Mouse (Mus musculus): ENCODE results near the gene Hivep3. TPM values are rescaled to one million over a fixed set of nuclear protein-coding genes. Genes with fewer than 3 reads are reported as not detected.
A peak's percentile ranks its signal among the peaks of the same experiment; 100 is the strongest.

Gene Hivep3
- total and polyA plus RNA-seq, 3 experiments, result 5.1 to 8.2 (median 6.0) TPM

GRCm38 (mm10) chr4:120152648-120153047 lies 419.1 kb downstream of the Hivep3 start:
- WGBS, result 69% methylated on average over 4 of the region's 4 CpGs
- H3K27ac ChIP-seq, result no peak overlapping the region
- TF ChIP-seq CTCF (IDR thresholded peaks at IDR 0.05) (peak; percentile 20; the same call in 1 of the 2 replicates), POLR2A (IDR thresholded peaks at IDR 0.05; ENCODE audit: insufficient read depth, low read depth, low read length) (no peak)

GRCm38 (mm10) chr4:120153736-120154135 lies 420.2 kb downstream of the Hivep3 start:
- H3K4me3 ChIP-seq, result no peak overlapping the region
- H3K4me1 ChIP-seq (ENCODE audit: control insufficient read depth, insufficient read depth, low read length), result peaks cover 5% of the 10 kb centered on the region
- H3K9ac ChIP-seq (ENCODE audit: low read depth, low read length), result no peak overlapping the region
- no peaks in the 10 kb centered on the region for H3K79me2 ChIP-seq (replicated peaks; ENCODE audit: control insufficient read depth, insufficient read depth, low read length)
- no peaks in the 10 kb centered on the region for H3K36me3 ChIP-seq (ENCODE audit: control insufficient read depth, insufficient read depth, low read length)
- TF ChIP-seq EP300 (IDR thresholded peaks at IDR 0.05; ENCODE audit: insufficient read depth, low read depth, low read length), result no peak
- TF ChIP-seq POLR2A (IDR thresholded peaks at IDR 0.05; ENCODE audit: insufficient read depth, low read depth, low read length), result no peak
- TF ChIP-seq CTCF (IDR thresholded peaks at IDR 0.05), result no peak
- H3K27ac ChIP-seq, result no peak overlapping the region
- no peaks in the 10 kb centered on the region for H3K27me3 ChIP-seq (ENCODE audit: control insufficient read depth, insufficient read depth, low read length)
- intact Hi-C loops (cut with DNase I), result no loop called here
- no peak for DNase-seq
- WGBS, result 74% methylated on average over 3 of the region's 3 CpGs

More at GRCm38 (mm10) chr4:120152648-120153047, 419.1 kb downstream of the Hivep3 start:
- no peak for DNase-seq
- Histone ChIP-seq H3K4me3 (no peak overlapping the region), H3K36me3 (ENCODE audit: control insufficient read depth, insufficient read depth, low read length) (no peaks in the 10 kb centered on the region), H3K27me3 (ENCODE audit: control insufficient read depth, insufficient read depth, low read length) (no peaks in the 10 kb centered on the region), H3K9ac (ENCODE audit: low read depth, low read length) (no peak overlapping the region), H3K79me2 (replicated peaks; ENCODE audit: control insufficient read depth, insufficient read depth, low read length) (no peaks in the 10 kb centered on the region), H3K4me1 (ENCODE audit: control insufficient read depth, insufficient read depth, low read length) (peaks cover 1% of the 10 kb centered on the region; the same call in 1 of the 2 replicates)
- intact Hi-C loops (cut with DNase I), result no loop called here

- Histone ChIP-seq H3K27ac (no peak overlapping the region), H3K27me3 (ENCODE audit: control insufficient read depth, insufficient read depth, low read length) (no peaks in the 10 kb centered on the region), H3K79me2 (replicated peaks; ENCODE audit: control insufficient read depth, insufficient read depth, low read length) (no peaks in the 10 kb centered on the region), H3K4me1 (ENCODE audit: control insufficient read depth, insufficient read depth, low read length) (peaks cover 6% of the 10 kb centered on the region), H3K4me3 (no peak overlapping the region), H3K9ac (ENCODE audit: low read depth, low read length) (no peak overlapping the region), H3K36me3 (ENCODE audit: control insufficient read depth, insufficient read depth, low read length) (no peaks in the 10 kb centered on the region)
- no peak for TF ChIP-seq CTCF (IDR thresholded peaks at IDR 0.05)
- TF ChIP-seq EP300 (IDR thresholded peaks at IDR 0.05; ENCODE audit: insufficient read depth, low read depth, low read length), result no peak
- no peak for TF ChIP-seq POLR2A (IDR thresholded peaks at IDR 0.05; ENCODE audit: insufficient read depth, low read depth, low read length)
- peak in 1 of 2 experiments; percentile 47 for DNase-seq
- intact Hi-C loops (cut with DNase I), result no loop called here
- WGBS, result 18% methylated on average over 5 of the region's 5 CpGs
Observed at GRCm38 (mm10) chr4:120158714-120159310, 425.2 kb downstream of the Hivep3 start.

- peak; percentile 78 to 86 for DNase-seq
- 38% methylated on average over 29 of the region's 29 CpGs for WGBS
- Histone ChIP-seq H3K4me1 (ENCODE audit: control insufficient read depth, insufficient read depth, low read length) (peaks cover 6% of the 10 kb centered on the region), H3K4me3 (no peak within 1 kb of the TSS), H3K36me3 (ENCODE audit: control insufficient read depth, insufficient read depth, low read length) (no peaks in the 10 kb centered on the region), H3K27ac (no peak within 1 kb of the TSS), H3K27me3 (ENCODE audit: control insufficient read depth, insufficient read depth, low read length) (no peaks in the 10 kb centered on the region), H3K79me2 (replicated peaks; ENCODE audit: control insufficient read depth, insufficient read depth, low read length) (no peaks in the 10 kb centered on the region), H3K9ac (ENCODE audit: low read depth, low read length) (0 out of 2 replicates have a peak within 1 kb of the TSS, but pooled peaks have one; percentile 16)
- intact Hi-C loops (cut with DNase I), result no loop called here
- TF ChIP-seq EP300 (IDR thresholded peaks at IDR 0.05; ENCODE audit: insufficient read depth, low read depth, low read length) (no peak), CTCF (IDR thresholded peaks at IDR 0.05) (0 out of 2 replicates have a peak, but pooled peaks have one; percentile 12), POLR2A (IDR thresholded peaks at IDR 0.05; ENCODE audit: insufficient read depth, low read depth, low read length) (peak; percentile 50; the same call in 1 of the 2 replicates)
Observed at GRCm38 (mm10) chr4:120161166-120161949, 427.8 kb downstream of the Hivep3 start, which contains the start of gene Edn2. Gene Edn2, plus strand, starts transcription at chr4:120161206.

- H3K9ac ChIP-seq (ENCODE audit: low read depth, low read length), result no peak overlapping the region
- 69% methylated on average over 8 of the region's 8 CpGs for WGBS
- no peak overlapping the region for H3K4me3 ChIP-seq
- H3K79me2 ChIP-seq (replicated peaks; ENCODE audit: control insufficient read depth, insufficient read depth, low read length), result no peaks in the 10 kb centered on the region
- peaks cover 6% of the 10 kb centered on the region for H3K4me1 ChIP-seq (ENCODE audit: control insufficient read depth, insufficient read depth, low read length)
- H3K27me3 ChIP-seq (ENCODE audit: control insufficient read depth, insufficient read depth, low read length), result no peaks in the 10 kb centered on the region
- no peak for DNase-seq
- no peaks in the 10 kb centered on the region for H3K36me3 ChIP-seq (ENCODE audit: control insufficient read depth, insufficient read depth, low read length)
- intact Hi-C loops (cut with DNase I), result no loop called here
- H3K27ac ChIP-seq, result no peak overlapping the region
- TF ChIP-seq CTCF (IDR thresholded peaks at IDR 0.05), result no peak
- TF ChIP-seq POLR2A (IDR thresholded peaks at IDR 0.05; ENCODE audit: insufficient read depth, low read depth, low read length), result no peak
- TF ChIP-seq EP300 (IDR thresholded peaks at IDR 0.05; ENCODE audit: insufficient read depth, low read depth, low read length), result no peak
Observed at GRCm38 (mm10) chr4:120162586-120162985, 429.0 kb downstream of the Hivep3 start.

- no peak overlapping the region for H3K4me3 ChIP-seq
- H3K27ac ChIP-seq, result no peak overlapping the region
- TF ChIP-seq CTCF (IDR thresholded peaks at IDR 0.05) (no peak), POLR2A (IDR thresholded peaks at IDR 0.05; ENCODE audit: insufficient read depth, low read depth, low read length) (no peak), EP300 (IDR thresholded peaks at IDR 0.05; ENCODE audit: insufficient read depth, low read depth, low read length) (no peak)
- intact Hi-C loops (cut with DNase I), result no loop called here
- H3K36me3 ChIP-seq (ENCODE audit: control insufficient read depth, insufficient read depth, low read length), result no peaks in the 10 kb centered on the region
- H3K27me3 ChIP-seq (ENCODE audit: control insufficient read depth, insufficient read depth, low read length), result no peaks in the 10 kb centered on the region
- DNase-seq, result peak; percentile 54 to 56
- 19% methylated on average over 11 of the region's 11 CpGs for WGBS
- no peak overlapping the region for H3K9ac ChIP-seq (ENCODE audit: low read depth, low read length)
- H3K4me1 ChIP-seq (ENCODE audit: control insufficient read depth, insufficient read depth, low read length), result peaks cover 5% of the 10 kb centered on the region
- H3K79me2 ChIP-seq (replicated peaks; ENCODE audit: control insufficient read depth, insufficient read depth, low read length), result no peaks in the 10 kb centered on the region
Observed at GRCm38 (mm10) chr4:120163242-120163641, 429.7 kb downstream of the Hivep3 start.
